Mouse (Mus musculus): Measurements from ENCODE around the gene Clk3. TPM values are rescaled to one million over a fixed set of nuclear protein-coding genes. Genes with fewer than 3 reads are reported as not detected.

Clk3 gene
- polyA plus RNA-seq, 1 experiment from 2014 or later: 63.6 TPM

GRCm38 (mm10) chr9:57750901-57751300, 14.8 kb downstream of the Clk3 start:
- no peak overlapping the region for H3K9ac ChIP-seq (replicated peaks)
- H3K27me3 ChIP-seq (replicated peaks): no peaks in the 10 kb centered on the region
- H3K4me3 ChIP-seq (replicated peaks): no peak overlapping the region
- H3K36me3 ChIP-seq: peaks cover 98% of the 10 kb centered on the region
- no peak overlapping the region for H3K4me2 ChIP-seq
- no peak overlapping the region for H3K27ac ChIP-seq (replicated peaks)
- 90% methylated on average over 7 of the region's 7 CpGs for whole genome bisulfite sequencing
- H3K4me1 ChIP-seq: no peaks in the 10 kb centered on the region
- ATAC-seq (ENCODE audit: low FRiP score): no peak
- no peaks in the 10 kb centered on the region for H3K9me3 ChIP-seq (replicated peaks)

GRCm38 (mm10) chr9:57748831-57749230, 16.8 kb downstream of the Clk3 start:
- Histone ChIP-seq H3K4me2 (no peak overlapping the region), H3K27me3 (replicated peaks) (no peaks in the 10 kb centered on the region), H3K36me3 (peaks cover 86% of the 10 kb centered on the region), H3K9ac (replicated peaks) (no peak overlapping the region), H3K4me3 (replicated peaks) (no peak overlapping the region), H3K27ac (replicated peaks) (no peak overlapping the region), H3K4me1 (no peaks in the 10 kb centered on the region), H3K9me3 (replicated peaks) (no peaks in the 10 kb centered on the region)
- 66% methylated on average over 1 of the region's 1 CpGs for WGBS
- ATAC-seq (ENCODE audit: low FRiP score): no peak

GRCm38 (mm10) chr9:57748137-57748536, 17.5 kb downstream of the Clk3 start:
- H3K36me3 ChIP-seq: peaks cover 80% of the 10 kb centered on the region
- H3K9ac ChIP-seq (replicated peaks): no peak overlapping the region
- no peak overlapping the region for H3K27ac ChIP-seq (replicated peaks)
- H3K4me2 ChIP-seq: no peak overlapping the region
- no peaks in the 10 kb centered on the region for H3K27me3 ChIP-seq (replicated peaks)
- no peaks in the 10 kb centered on the region for H3K4me1 ChIP-seq
- ATAC-seq (ENCODE audit: low FRiP score): no peak
- no peaks in the 10 kb centered on the region for H3K9me3 ChIP-seq (replicated peaks)
- 79% methylated on average over 6 of the region's 6 CpGs for WGBS
- H3K4me3 ChIP-seq (replicated peaks): no peak overlapping the region

GRCm38 (mm10) chr9:57747067-57747466, 18.6 kb downstream of the Clk3 start:
- Histone ChIP-seq H3K4me2 (no peak overlapping the region), H3K27me3 (replicated peaks) (no peaks in the 10 kb centered on the region), H3K4me3 (replicated peaks) (no peak overlapping the region), H3K9me3 (replicated peaks) (no peaks in the 10 kb centered on the region), H3K27ac (replicated peaks) (no peak overlapping the region), H3K9ac (replicated peaks) (no peak overlapping the region), H3K4me1 (no peaks in the 10 kb centered on the region), H3K36me3 (peaks cover 75% of the 10 kb centered on the region)
- 78% methylated on average over 1 of the region's 1 CpGs for WGBS
- ATAC-seq (ENCODE audit: low FRiP score): no peak

- no peaks in the 10 kb centered on the region for H3K9me3 ChIP-seq (replicated peaks)
- H3K9ac ChIP-seq (replicated peaks): no peak overlapping the region
- no peak; the same call in 1 of the 2 replicates for ATAC-seq (ENCODE audit: low FRiP score)
- H3K36me3 ChIP-seq: peaks cover 71% of the 10 kb centered on the region
- WGBS: 86% methylated on average over 3 of the region's 3 CpGs
- H3K4me2 ChIP-seq: no peak overlapping the region
- H3K4me1 ChIP-seq: no peaks in the 10 kb centered on the region
- no peak overlapping the region for H3K4me3 ChIP-seq (replicated peaks)
- H3K27me3 ChIP-seq (replicated peaks): no peaks in the 10 kb centered on the region
- no peak overlapping the region for H3K27ac ChIP-seq (replicated peaks)
Measured at GRCm38 (mm10) chr9:57744462-57745091, 21.1 kb downstream of the Clk3 start.

GRCm38 (mm10) chr9:57739863-57740262, 25.8 kb downstream of the Clk3 start:
- Histone ChIP-seq H3K4me2 (no peak overlapping the region), H3K27ac (replicated peaks) (no peak overlapping the region), H3K4me1 (no peaks in the 10 kb centered on the region), H3K9ac (replicated peaks) (no peak overlapping the region), H3K9me3 (replicated peaks) (no peaks in the 10 kb centered on the region), H3K4me3 (replicated peaks) (no peak overlapping the region), H3K36me3 (peaks cover 27% of the 10 kb centered on the region), H3K27me3 (replicated peaks) (no peaks in the 10 kb centered on the region)
- WGBS: 91% methylated on average over 5 of the region's 5 CpGs
- ATAC-seq (ENCODE audit: low FRiP score): no peak

GRCm38 (mm10) chr9:57733606-57734005, 32.1 kb downstream of the Clk3 start:
- Histone ChIP-seq H3K36me3 (peaks cover 11% of the 10 kb centered on the region), H3K4me1 (no peaks in the 10 kb centered on the region), H3K27ac (replicated peaks) (no peak overlapping the region), H3K4me2 (no peak overlapping the region), H3K9me3 (replicated peaks) (no peaks in the 10 kb centered on the region), H3K9ac (replicated peaks) (no peak overlapping the region), H3K4me3 (replicated peaks) (no peak overlapping the region), H3K27me3 (replicated peaks) (no peaks in the 10 kb centered on the region)
- WGBS: 97% methylated on average over 6 of the region's 6 CpGs
- no peak for ATAC-seq (ENCODE audit: low FRiP score)

GRCm38 (mm10) chr9:57728312-57728711, 37.3 kb downstream of the Clk3 start:
- no peaks in the 10 kb centered on the region for H3K27me3 ChIP-seq (replicated peaks)
- no peak overlapping the region for H3K4me2 ChIP-seq
- ATAC-seq (ENCODE audit: low FRiP score): no peak
- peaks cover 17% of the 10 kb centered on the region for H3K36me3 ChIP-seq
- H3K4me3 ChIP-seq (replicated peaks): no peak overlapping the region
- H3K9ac ChIP-seq (replicated peaks): no peak overlapping the region
- 94% methylated on average over 1 of the region's 1 CpGs for WGBS
- H3K4me1 ChIP-seq: peaks cover 5% of the 10 kb centered on the region; the same call in 1 of the 2 replicates
- no peak overlapping the region for H3K27ac ChIP-seq (replicated peaks)
- H3K9me3 ChIP-seq (replicated peaks): no peaks in the 10 kb centered on the region

- Histone ChIP-seq H3K27me3 (replicated peaks) (no peaks in the 10 kb centered on the region), H3K27ac (replicated peaks) (no peak overlapping the region), H3K4me3 (replicated peaks) (no peak overlapping the region), H3K9ac (replicated peaks) (no peak overlapping the region), H3K4me2 (no peak overlapping the region), H3K36me3 (peaks cover 22% of the 10 kb centered on the region), H3K9me3 (replicated peaks) (no peaks in the 10 kb centered on the region), H3K4me1 (peaks cover 12% of the 10 kb centered on the region; the same call in 1 of the 2 replicates)
- over 99% methylated on average over 3 of the region's 3 CpGs for WGBS
- no peak for ATAC-seq (ENCODE audit: low FRiP score)
Measured at GRCm38 (mm10) chr9:57724701-57725100, 41.0 kb downstream of the Clk3 start.

GRCm38 (mm10) chr9:57723796-57724195, 41.9 kb downstream of the Clk3 start:
- no peaks in the 10 kb centered on the region for H3K9me3 ChIP-seq (replicated peaks)
- no peak overlapping the region for H3K9ac ChIP-seq (replicated peaks)
- H3K36me3 ChIP-seq: peaks cover 16% of the 10 kb centered on the region
- no peaks in the 10 kb centered on the region for H3K27me3 ChIP-seq (replicated peaks)
- H3K4me1 ChIP-seq: peaks cover 12% of the 10 kb centered on the region; the same call in 1 of the 2 replicates
- ATAC-seq (ENCODE audit: low FRiP score): no peak
- no peak overlapping the region for H3K4me3 ChIP-seq (replicated peaks)
- no peak overlapping the region for H3K4me2 ChIP-seq
- 89% methylated on average over 5 of the region's 5 CpGs for WGBS
- H3K27ac ChIP-seq (replicated peaks): 0 out of 2 replicates have a peak overlapping the region, but pooled peaks have one; percentile 30

- peaks cover 20% of the 10 kb centered on the region for H3K36me3 ChIP-seq
Measured at GRCm38 (mm10) chr9:57723315-57723715, 42.3 kb downstream of the Clk3 start.

GRCm38 (mm10) chr9:57722371-57722770, 43.3 kb downstream of the Clk3 start:
- Histone ChIP-seq H3K27me3 (replicated peaks) (no peaks in the 10 kb centered on the region), H3K4me2 (no peak overlapping the region), H3K4me3 (replicated peaks) (no peak overlapping the region), H3K9ac (replicated peaks) (no peak overlapping the region), H3K9me3 (replicated peaks) (no peaks in the 10 kb centered on the region), H3K36me3 (peaks cover 22% of the 10 kb centered on the region), H3K27ac (replicated peaks) (no peak overlapping the region), H3K4me1 (peaks cover 12% of the 10 kb centered on the region; the same call in 1 of the 2 replicates)
- ATAC-seq (ENCODE audit: low FRiP score): no peak
- WGBS: 71% methylated on average over 1 of the region's 1 CpGs

More at GRCm38 (mm10) chr9:57723315-57723715, 42.3 kb downstream of the Clk3 start:
- H3K4me1 ChIP-seq: peaks cover 12% of the 10 kb centered on the region; the same call in 1 of the 2 replicates
- no peaks in the 10 kb centered on the region for H3K27me3 ChIP-seq (replicated peaks)
- no peak overlapping the region for H3K9ac ChIP-seq (replicated peaks)
- no peak overlapping the region for H3K4me2 ChIP-seq
- 65% methylated on average over 5 of the region's 5 CpGs for WGBS
- H3K9me3 ChIP-seq (replicated peaks): no peaks in the 10 kb centered on the region
- H3K27ac ChIP-seq (replicated peaks): 0 out of 2 replicates have a peak overlapping the region, but pooled peaks have one; percentile 41
- ATAC-seq (ENCODE audit: low FRiP score): no peak
- H3K4me3 ChIP-seq (replicated peaks): no peak overlapping the region
